Mouse (Mus musculus) lung, adult 2 months (tissue): ENCODE data around the gene Mpg.

ENCODE experiments used
- CTCF ChIP-seq: fragments of 200-500 bp; IDR thresholded peaks from 2 replicates; pipeline ENCODE4 v1.5.1; 2011; ENCODE audit warnings: mild to moderate bottlenecking, low read length, control low read depth; ENCODE audit not compliant: insufficient read depth
- POLR2A ChIP-seq: fragments of 200-500 bp; IDR thresholded peaks from 2 replicates; pipeline ENCODE4 v1.6.1; 2011; ENCODE audit warnings: low read depth, mild to moderate bottlenecking, control low read depth, low read length, borderline replicate concordance; ENCODE audit errors: extremely low read depth

DNA sequence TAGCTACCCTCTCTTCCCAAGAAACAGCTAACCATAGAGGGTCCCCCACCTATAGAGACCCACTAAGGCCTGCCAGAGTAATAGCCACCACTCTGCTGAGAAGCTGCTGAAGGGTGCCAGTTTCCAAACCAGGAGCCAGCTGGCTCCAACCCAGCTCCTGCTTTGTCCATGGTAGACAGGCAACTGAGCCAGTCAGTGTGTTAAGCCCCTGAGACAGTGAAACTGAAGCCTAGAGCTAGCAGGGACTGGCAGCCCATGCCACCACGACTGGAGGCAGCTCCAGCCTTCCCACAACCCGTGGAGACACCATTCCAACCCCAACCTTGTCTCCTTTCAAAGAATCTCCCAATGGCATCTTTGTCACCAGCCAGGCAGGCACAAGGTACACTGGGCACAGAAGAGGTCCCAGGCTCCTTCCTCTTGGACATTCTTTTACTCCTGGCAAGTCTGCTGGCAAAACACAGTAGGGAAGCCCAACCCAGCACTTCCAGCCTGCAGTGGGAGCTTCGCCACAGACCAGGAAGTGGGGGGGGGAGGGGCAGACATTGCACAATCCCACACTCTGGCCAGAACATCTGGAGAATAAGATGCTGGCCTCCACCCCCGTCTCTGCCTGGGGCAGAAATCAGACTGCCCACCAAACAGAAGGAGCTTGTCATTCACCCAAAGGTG, 1.7 kb upstream of the Mpg start:
- no peak for TF ChIP-seq CTCF
- no peak for TF ChIP-seq POLR2A
